Mouse (Mus musculus) regulatory T cell (primary cell): ENCODE results near the gene Hnrnpul2.

Source experiments
- in situ Hi-C: fragments of 300-600 bp; cut with MboI, MseI; formaldehyde crosslinking; loops from one replicate; pipeline ENCODE4 v1.15.1; 2025; ENCODE audit warnings: high pct_unique_total_duplicates

Gene Hnrnpul2

DNA sequence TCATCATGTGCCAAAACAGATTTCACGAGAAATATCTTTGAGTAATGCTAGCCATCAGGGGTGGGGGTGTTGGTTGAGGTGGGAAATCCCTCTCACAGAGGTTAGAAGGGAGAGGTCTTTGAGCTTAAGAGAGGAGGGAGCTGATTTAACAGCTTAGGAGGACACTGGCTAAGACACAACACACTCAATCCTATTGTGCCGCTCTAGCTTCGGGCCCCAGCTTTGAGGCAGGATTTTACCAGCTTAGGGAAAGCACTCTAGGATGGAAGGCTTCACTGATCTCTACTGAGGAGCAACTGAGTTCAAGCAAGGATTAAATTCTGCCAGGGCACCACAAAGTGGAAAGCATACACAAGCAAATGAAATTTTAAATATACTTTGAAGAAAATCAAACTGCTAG, 2.8 kb upstream of the Hnrnpul2 start:
- in situ Hi-C loops, result loop anchor here (5.0 kb wide), 1 partner anchor 45 kb away; the partner anchor contains the start of genes Tmem179b and Tmem223

GRCm38 (mm10) chr19:8818301-8818798, 1.5 kb upstream of the Hnrnpul2 start:
- in situ Hi-C loops, result loop anchor here (5.0 kb wide), 1 partner anchor 46 kb away; the partner anchor contains the start of genes Tmem179b and Tmem223

DNA sequence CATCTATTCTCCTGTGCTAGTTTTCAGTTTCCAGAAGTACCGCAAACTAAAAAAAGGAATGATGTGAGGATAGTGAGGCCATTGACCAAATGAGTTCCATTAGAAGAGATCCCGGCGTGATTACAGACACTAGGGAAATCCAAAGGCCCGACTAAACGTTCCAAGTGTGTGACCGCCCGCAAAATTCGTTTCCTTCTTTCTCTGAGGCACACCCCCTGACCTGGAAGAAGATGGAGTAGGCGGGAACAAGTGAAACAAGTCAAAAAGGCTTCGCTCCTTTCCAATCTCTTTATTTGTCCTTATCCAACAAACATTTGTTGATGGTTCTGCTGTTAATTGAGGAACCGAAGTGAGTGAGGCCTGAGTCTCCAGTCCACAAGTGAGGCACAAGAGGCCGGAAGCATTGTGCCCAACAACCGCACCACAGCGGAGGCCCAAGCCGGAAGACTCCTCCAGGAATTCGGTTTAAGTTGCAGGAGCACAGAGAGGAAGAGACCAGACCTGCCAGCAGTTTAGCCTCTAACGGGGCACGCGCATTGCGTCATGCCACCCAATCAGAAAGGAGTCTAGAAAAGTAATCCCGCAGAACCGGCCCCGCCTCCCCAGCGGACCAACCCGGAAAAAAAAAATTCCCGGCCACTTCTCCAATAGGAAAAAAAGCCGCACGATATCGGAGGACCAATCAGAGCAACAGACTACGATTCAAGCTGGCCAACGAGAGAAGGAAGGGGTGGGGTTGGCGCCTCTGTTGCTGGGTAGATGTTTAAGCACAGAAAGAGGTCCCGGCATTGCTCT, 812 bp upstream of the Hnrnpul2 start, which contains the start of gene Ttc9c:
Ttc9c (minus strand) TSS at position 533 of the 795 bp plus-strand sequence.
- in situ Hi-C loops, result loop anchor here (5.0 kb wide), 1 partner anchor 47 kb away; the partner anchor contains the start of genes Tmem179b and Tmem223

GRCm38 (mm10) chr19:8820424-8820956, 680 bp downstream of the Hnrnpul2 start:
- in situ Hi-C loops, result no loop called here

DNA sequence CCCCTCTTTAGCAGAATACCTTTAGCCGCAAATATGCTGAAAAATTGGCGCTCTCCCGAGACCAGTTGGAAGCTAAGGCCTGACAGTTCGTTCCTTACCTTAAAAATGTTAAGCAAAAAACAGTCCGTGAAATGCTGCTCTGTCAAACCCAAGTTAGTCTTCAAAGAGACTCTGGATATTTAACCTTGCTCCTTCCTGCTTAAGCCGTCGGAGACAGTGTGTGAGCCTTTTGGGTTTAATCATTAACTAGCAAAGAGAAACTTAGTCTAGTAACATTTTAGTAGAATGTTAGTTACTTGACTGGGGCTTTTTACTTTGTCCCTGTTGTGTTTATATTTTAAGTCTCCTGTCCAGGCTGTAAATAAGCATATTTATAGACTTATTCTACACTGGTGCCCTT, 1.3 kb downstream of the Hnrnpul2 start:
- in situ Hi-C loops, result no loop called here

GRCm38 (mm10) chr19:8822696-8823095, 2.9 kb downstream of the Hnrnpul2 start:
- in situ Hi-C loops, result no loop called here

DNA sequence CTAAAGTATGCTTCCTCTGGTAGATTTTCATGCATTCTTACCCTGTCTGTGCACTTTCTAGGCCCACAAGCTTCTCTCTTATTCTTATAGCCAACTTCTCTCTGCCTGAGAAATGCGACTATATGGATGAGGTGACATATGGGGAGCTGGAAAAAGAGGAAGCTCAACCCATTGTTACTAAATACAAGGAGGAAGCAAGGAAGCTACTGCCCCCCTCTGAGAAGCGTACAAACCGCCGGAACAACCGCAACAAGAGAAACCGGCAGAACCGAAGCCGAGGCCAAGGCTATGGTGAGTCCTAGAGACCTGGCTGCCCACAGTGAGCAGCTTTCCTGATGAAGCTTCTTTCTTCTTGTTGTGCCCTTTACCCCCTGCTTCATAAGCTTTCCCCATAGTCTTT, 9.8 kb downstream of the Hnrnpul2 start, which contains the start of gene AC129217.1:
AC129217.1 (plus strand) TSS at position 114 of the 400 bp plus-strand sequence.
- in situ Hi-C loops, result loop anchor here (25.0 kb wide), 1 partner anchor 242 kb away; the partner anchor contains the start of gene Slc22a8

GRCm38 (mm10) chr19:8830664-8831063, 10.9 kb downstream of the Hnrnpul2 start:
- in situ Hi-C loops, result loop anchor here (25.0 kb wide), 1 partner anchor 243 kb away; the partner anchor contains the start of gene Slc22a8

- in situ Hi-C loops, result loop anchor here (25.0 kb wide), 1 partner anchor 244 kb away; the partner anchor contains the start of gene Slc22a8
These were observed 11.5 kb downstream of the Hnrnpul2 start for GRCm38 (mm10) chr19:8831262-8831661.

DNA sequence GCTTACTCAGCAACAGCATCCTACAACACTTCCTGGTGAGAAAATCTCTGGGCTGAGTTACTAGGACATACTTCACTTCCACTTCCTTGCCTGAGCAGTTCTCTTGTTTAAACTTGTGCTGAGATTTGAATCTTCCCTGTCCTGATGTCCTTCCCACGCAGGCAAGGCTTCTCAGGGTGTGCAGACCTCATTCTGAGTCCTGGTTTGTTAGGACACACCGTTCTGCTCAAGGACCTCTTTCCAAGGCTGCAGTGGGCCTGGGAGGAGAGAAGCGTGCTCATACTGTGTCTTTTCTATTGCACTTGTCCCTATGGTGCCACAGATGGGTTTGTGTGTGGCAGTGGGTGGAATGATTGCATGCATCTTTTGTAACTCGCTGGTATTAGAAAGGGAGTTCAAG, 13.2 kb downstream of the Hnrnpul2 start:
- in situ Hi-C loops, result loop anchor here (25.0 kb wide), 1 partner anchor 246 kb away; the partner anchor contains the start of gene Slc22a8

- in situ Hi-C loops, result loop anchor here (5.0 to 25.0 kb wide), 3 partner anchors 61 to 249 kb away; partner anchors contain the start of genes Ganab and Slc22a8
These were observed 16.5 kb downstream of the Hnrnpul2 start for GRCm38 (mm10) chr19:8836327-8836726.

DNA sequence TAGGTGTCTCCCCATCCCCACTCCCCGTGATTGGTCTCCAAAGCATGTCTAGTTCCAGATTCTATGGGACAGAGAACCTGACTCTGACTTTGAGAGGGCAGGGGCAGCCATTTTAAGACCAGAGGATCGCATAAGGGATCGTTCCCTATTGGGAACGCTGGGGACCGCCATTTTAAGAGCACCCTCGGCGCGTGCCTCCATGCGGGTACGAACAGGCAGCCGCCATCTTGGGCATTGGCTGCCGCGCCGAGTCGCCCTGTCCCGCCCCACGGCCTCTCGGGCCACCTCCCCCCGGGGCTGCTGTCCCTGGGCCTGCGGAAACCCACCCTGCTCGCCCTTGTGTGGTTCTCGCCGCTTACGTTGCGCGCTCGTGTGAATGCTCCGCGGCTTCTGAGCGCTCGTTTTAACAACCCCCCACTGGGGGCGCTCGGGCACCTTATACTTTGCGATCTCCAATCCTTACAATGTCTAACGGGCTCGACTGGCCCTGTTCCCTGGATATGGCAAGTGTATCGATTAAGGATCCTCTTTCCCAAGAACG, 17.5 kb downstream of the Hnrnpul2 start, which contains the start of gene Bscl2:
Bscl2 (plus strand) TSS at position 217 of the 541 bp plus-strand sequence.
- in situ Hi-C loops, result loop anchor here (5.0 to 25.0 kb wide), 3 partner anchors 60 to 250 kb away; partner anchors contain the start of genes Ganab and Slc22a8

DNA sequence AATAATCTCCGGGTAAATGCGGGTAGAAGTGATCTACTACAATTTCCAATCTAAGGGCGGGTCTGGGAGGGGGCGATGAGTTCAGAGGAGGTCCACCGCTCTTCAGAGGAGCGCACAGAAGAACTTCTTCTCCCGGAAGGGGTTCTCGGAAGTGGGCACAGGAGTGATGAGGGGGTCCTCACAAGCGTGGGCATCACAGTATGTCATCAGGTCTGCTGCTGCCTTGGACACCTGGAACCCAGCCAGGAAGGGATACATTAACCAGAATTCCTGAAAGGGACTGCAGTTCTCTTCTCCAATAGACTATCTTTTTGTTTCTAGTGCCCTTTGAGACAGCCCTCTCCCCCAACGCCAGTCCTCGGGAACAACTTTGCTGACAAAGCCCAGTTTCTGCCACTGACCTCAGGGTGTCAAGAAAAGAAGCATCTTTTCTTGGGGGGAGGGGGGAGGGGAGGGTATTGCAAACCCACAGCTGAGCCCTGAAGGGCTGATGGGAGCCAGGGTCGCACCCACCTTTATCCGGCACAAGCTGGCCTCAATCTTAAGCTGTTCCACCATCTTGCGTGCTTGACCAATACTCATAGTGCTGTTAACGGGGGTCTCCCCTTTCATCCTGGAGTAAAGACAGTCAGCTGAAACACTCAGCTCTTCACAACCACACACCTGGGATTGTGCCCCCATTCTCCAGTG, 18.4 kb downstream of the Hnrnpul2 start:
- in situ Hi-C loops, result loop anchor here (5.0 to 25.0 kb wide), 3 partner anchors 59 to 251 kb away; partner anchors contain the start of genes Ganab and Slc22a8

GRCm38 (mm10) chr19:8839103-8839907, 19.5 kb downstream of the Hnrnpul2 start, which contains the start of gene Gng3:
TSS of gene Gng3 (minus strand) at chr19:8839194.
- in situ Hi-C loops, result loop anchor here (5.0 to 25.0 kb wide), 3 partner anchors 58 to 252 kb away; partner anchors contain the start of genes Ganab and Slc22a8

GRCm38 (mm10) chr19:8839908-8840791, 20.3 kb downstream of the Hnrnpul2 start:
- in situ Hi-C loops, result loop anchor here (5.0 to 25.0 kb wide), 3 partner anchors 57 to 253 kb away; partner anchors contain the start of genes Ganab and Slc22a8

DNA sequence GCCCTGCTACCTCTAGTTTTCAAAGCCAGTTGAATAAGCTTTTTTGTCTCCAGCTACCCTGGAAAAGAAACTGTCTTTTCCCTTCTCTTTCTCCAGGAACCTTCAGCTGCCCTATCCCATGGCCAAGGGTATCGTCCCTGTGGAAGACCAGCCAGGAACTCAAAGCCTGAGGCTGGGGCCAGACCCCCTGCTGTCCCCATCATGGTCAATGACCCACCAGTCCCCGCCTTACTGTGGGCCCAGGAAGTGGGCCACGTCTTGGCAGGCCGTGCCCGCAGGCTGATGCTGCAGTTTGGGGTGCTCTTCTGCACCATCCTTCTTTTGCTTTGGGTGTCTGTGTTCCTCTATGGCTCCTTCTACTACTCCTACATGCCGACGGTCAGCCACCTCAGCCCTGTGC, 21.2 kb downstream of the Hnrnpul2 start:
- in situ Hi-C loops, result loop anchor here (25.0 kb wide), 1 partner anchor 254 kb away; the partner anchor contains the start of gene Slc22a8

DNA sequence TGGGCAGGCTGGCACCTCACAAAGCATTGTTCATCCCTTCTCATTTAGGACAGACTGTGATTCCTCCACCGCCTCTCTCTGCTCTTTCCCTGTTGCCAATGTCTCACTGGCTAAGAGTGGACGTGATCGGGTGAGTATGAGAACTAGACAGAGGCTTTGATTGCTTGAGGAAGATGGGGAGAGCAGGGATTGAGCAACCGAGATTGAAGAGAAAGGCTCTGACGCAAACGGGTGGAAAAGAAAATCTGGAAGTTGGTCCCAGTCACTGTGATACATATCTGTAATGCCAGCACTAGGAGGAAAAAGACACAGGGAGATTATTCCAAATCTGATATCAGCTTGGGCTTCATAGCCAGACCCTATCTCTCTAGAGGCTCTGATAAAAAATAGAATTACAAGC, 23.2 kb downstream of the Hnrnpul2 start:
- in situ Hi-C loops, result loop anchor here (25.0 kb wide), 1 partner anchor 256 kb away; the partner anchor contains the start of gene Slc22a8

DNA sequence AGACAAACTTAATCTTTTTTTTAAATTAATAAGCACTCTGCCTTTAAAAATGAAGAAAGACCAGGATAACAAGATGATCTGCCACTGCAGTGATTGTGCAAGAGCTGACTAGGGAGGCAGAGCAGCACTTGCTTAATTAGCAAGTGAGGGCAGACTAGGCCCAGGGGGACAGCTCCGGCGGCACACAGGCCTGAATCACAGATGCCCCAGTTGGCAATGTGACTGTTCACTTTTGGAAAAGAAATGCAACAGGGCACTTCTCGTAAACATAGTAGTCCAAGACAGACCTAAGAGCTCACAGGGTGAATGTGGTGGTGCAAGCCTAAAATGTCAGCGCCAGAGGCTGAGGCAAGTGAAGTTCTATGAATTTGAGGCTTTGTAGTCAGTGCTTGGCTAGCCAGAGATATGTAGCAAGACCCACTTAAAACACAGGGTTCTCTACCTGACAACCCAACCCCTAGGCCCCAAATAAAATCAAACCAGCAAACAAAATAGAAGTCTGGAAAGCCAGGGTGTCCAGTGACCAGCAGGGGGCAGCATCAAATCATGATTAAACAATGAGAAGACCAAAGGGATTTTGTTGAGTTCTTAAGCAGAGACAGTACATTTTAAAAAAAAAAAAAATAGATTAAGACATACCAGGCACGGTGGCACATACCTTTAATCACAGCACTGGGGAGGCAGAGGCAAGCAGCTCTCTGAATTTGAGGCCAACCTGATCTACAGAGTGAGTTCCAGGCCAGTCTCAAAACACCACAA, 24.7 kb downstream of the Hnrnpul2 start:
- in situ Hi-C loops, result loop anchor here (5.0 to 25.0 kb wide), 2 partner anchors 257 to 268 kb away; partner anchors contain the start of gene Slc22a8
